Mouse (Mus musculus): ENCODE measurements around the gene Cdh10. TPM values are rescaled to one million over a fixed set of nuclear protein-coding genes. Genes with fewer than 3 reads are reported as not detected.

Cdh10 gene
- not detected for total RNA-seq (2023)

DNA sequence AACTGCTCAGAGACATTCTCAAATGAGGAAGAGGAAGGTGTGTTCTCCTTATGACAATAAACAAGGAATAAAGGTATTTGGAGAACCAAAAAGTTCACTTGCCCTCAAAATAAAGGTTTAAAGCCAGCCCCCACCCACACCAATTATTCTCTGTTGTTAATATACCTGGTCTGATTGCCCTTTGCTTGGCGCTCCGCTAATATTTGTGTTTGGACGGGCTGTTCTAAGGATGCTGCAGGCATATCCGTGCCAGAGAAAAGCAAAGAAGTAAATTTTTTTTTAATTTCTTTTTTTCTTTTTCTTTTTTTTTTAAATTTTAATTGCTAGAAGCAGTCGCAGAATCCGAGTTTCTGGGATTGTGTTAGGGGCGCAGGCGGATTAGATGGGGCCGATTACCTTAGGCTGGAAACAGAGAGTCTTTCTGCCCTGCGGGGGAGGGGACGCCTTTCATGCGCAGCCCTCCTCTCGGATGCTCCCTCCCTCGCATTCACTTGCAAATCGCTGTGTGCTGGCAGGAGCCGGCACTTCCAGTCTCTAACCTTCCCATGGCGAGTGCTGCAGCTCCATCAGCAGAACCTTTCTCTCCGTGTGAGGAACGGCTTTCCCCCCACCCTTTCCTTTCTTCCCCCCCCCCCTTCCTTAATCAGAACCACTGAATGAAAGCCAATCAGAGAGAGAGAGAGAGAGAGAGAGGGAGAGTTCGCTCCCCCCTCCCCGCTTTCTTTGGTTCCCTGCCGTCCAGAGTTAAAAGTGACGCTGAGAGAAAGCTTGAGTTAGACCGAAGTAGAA lies at the start of gene Cdh10:
TSS of gene Cdh10 (plus strand) at position 763 of the 789 bp plus-strand sequence.

